Mouse (Mus musculus): ENCODE results near the gene Ntm. TPM values are rescaled to one million over a fixed set of nuclear protein-coding genes. Genes with fewer than 3 reads are reported as not detected.

The Ntm gene
- polyA plus RNA-seq, 1 experiment, result 0.48 TPM

GRCm38 (mm10) chr9:29456014-29456413 lies 506.9 kb downstream of the Ntm start:
- no peak overlapping the region for H3K27ac ChIP-seq (replicated peaks; ENCODE audit: low read depth, low read length)
- H3K4me3 ChIP-seq (ENCODE audit: insufficient read depth, low read depth, low read length), result no peak overlapping the region
- H3K4me1 ChIP-seq (ENCODE audit: control insufficient read depth, insufficient read depth, insufficient read length, low read length), result no peaks in the 10 kb centered on the region

- H3K4me1 ChIP-seq (ENCODE audit: control insufficient read depth, insufficient read depth, insufficient read length, low read length), result no peaks in the 10 kb centered on the region
- no peak overlapping the region for H3K27ac ChIP-seq (replicated peaks; ENCODE audit: low read depth, low read length)
- H3K4me3 ChIP-seq (ENCODE audit: insufficient read depth, low read depth, low read length), result no peak overlapping the region
Observed at GRCm38 (mm10) chr9:29451232-29451631, 511.7 kb downstream of the Ntm start.

GRCm38 (mm10) chr9:29444001-29444400 lies 518.9 kb downstream of the Ntm start:
- no peak overlapping the region for H3K4me3 ChIP-seq (ENCODE audit: insufficient read depth, low read depth, low read length)
- no peak overlapping the region for H3K27ac ChIP-seq (replicated peaks; ENCODE audit: low read depth, low read length)
- no peaks in the 10 kb centered on the region for H3K4me1 ChIP-seq (ENCODE audit: control insufficient read depth, insufficient read depth, insufficient read length, low read length)

GRCm38 (mm10) chr9:29439401-29439800 lies 523.5 kb downstream of the Ntm start:
- H3K27ac ChIP-seq (replicated peaks; ENCODE audit: low read depth, low read length), result no peak overlapping the region
- no peaks in the 10 kb centered on the region for H3K4me1 ChIP-seq (ENCODE audit: control insufficient read depth, insufficient read depth, insufficient read length, low read length)
- H3K4me3 ChIP-seq (ENCODE audit: insufficient read depth, low read depth, low read length), result no peak overlapping the region

- Histone ChIP-seq H3K4me1 (ENCODE audit: control insufficient read depth, insufficient read depth, insufficient read length, low read length) (peaks cover 3% of the 10 kb centered on the region; the same call in 1 of the 2 replicates), H3K4me3 (ENCODE audit: insufficient read depth, low read depth, low read length) (no peak overlapping the region), H3K27ac (replicated peaks; ENCODE audit: low read depth, low read length) (no peak overlapping the region)
Observed at GRCm38 (mm10) chr9:29434611-29435010, 528.3 kb downstream of the Ntm start.

- Histone ChIP-seq H3K27ac (replicated peaks; ENCODE audit: low read depth, low read length) (no peak overlapping the region), H3K4me3 (ENCODE audit: insufficient read depth, low read depth, low read length) (no peak overlapping the region)
Observed at GRCm38 (mm10) chr9:29433910-29434309, 529.0 kb downstream of the Ntm start.

GRCm38 (mm10) chr9:29433156-29433555 lies 529.8 kb downstream of the Ntm start:
- no peak overlapping the region for H3K27ac ChIP-seq (replicated peaks; ENCODE audit: low read depth, low read length)
- peaks cover 3% of the 10 kb centered on the region; the same call in 1 of the 2 replicates for H3K4me1 ChIP-seq (ENCODE audit: control insufficient read depth, insufficient read depth, insufficient read length, low read length)
- no peak overlapping the region for H3K4me3 ChIP-seq (ENCODE audit: insufficient read depth, low read depth, low read length)

More at GRCm38 (mm10) chr9:29433910-29434309, 529.0 kb downstream of the Ntm start:
- peaks cover 3% of the 10 kb centered on the region; the same call in 1 of the 2 replicates for H3K4me1 ChIP-seq (ENCODE audit: control insufficient read depth, insufficient read depth, insufficient read length, low read length)

GRCm38 (mm10) chr9:29431590-29431989 lies 531.4 kb downstream of the Ntm start:
- H3K4me1 ChIP-seq (ENCODE audit: control insufficient read depth, insufficient read depth, insufficient read length, low read length), result peaks cover 3% of the 10 kb centered on the region; the same call in 1 of the 2 replicates
- no peak overlapping the region for H3K27ac ChIP-seq (replicated peaks; ENCODE audit: low read depth, low read length)
- no peak overlapping the region for H3K4me3 ChIP-seq (ENCODE audit: insufficient read depth, low read depth, low read length)

- no peak overlapping the region for H3K4me3 ChIP-seq (ENCODE audit: insufficient read depth, low read depth, low read length)
- H3K27ac ChIP-seq (replicated peaks; ENCODE audit: low read depth, low read length), result no peak overlapping the region
- peaks cover 3% of the 10 kb centered on the region; the same call in 1 of the 2 replicates for H3K4me1 ChIP-seq (ENCODE audit: control insufficient read depth, insufficient read depth, insufficient read length, low read length)
Observed at GRCm38 (mm10) chr9:29430189-29430588, 532.8 kb downstream of the Ntm start.

GRCm38 (mm10) chr9:29428322-29428721 lies 534.6 kb downstream of the Ntm start:
- H3K27ac ChIP-seq (replicated peaks; ENCODE audit: low read depth, low read length), result no peak overlapping the region
- no peaks in the 10 kb centered on the region for H3K4me1 ChIP-seq (ENCODE audit: control insufficient read depth, insufficient read depth, insufficient read length, low read length)
- H3K4me3 ChIP-seq (ENCODE audit: insufficient read depth, low read depth, low read length), result no peak overlapping the region

GRCm38 (mm10) chr9:29426261-29426660 lies 536.7 kb downstream of the Ntm start:
- H3K27ac ChIP-seq (replicated peaks; ENCODE audit: low read depth, low read length), result no peak overlapping the region
- H3K4me1 ChIP-seq (ENCODE audit: control insufficient read depth, insufficient read depth, insufficient read length, low read length), result no peaks in the 10 kb centered on the region
- H3K4me3 ChIP-seq (ENCODE audit: insufficient read depth, low read depth, low read length), result no peak overlapping the region

GRCm38 (mm10) chr9:29415578-29415977 lies 547.4 kb downstream of the Ntm start:
- no peak overlapping the region for H3K4me3 ChIP-seq (ENCODE audit: insufficient read depth, low read depth, low read length)
- no peak overlapping the region for H3K27ac ChIP-seq (replicated peaks; ENCODE audit: low read depth, low read length)

GRCm38 (mm10) chr9:29413126-29413525 lies 549.8 kb downstream of the Ntm start:
- Histone ChIP-seq H3K4me1 (ENCODE audit: control insufficient read depth, insufficient read depth, insufficient read length, low read length) (no peaks in the 10 kb centered on the region), H3K4me3 (ENCODE audit: insufficient read depth, low read depth, low read length) (no peak overlapping the region)

More at GRCm38 (mm10) chr9:29415578-29415977, 547.4 kb downstream of the Ntm start:
- H3K4me1 ChIP-seq (ENCODE audit: control insufficient read depth, insufficient read depth, insufficient read length, low read length), result no peaks in the 10 kb centered on the region

GRCm38 (mm10) chr9:29412181-29412771 lies 550.7 kb downstream of the Ntm start:
- H3K4me3 ChIP-seq (ENCODE audit: insufficient read depth, low read depth, low read length), result peak overlapping the region; percentile 41
- H3K4me1 ChIP-seq (ENCODE audit: control insufficient read depth, insufficient read depth, insufficient read length, low read length), result no peaks in the 10 kb centered on the region
- H3K27ac ChIP-seq (replicated peaks; ENCODE audit: low read depth, low read length), result no peak overlapping the region

More at GRCm38 (mm10) chr9:29413126-29413525, 549.8 kb downstream of the Ntm start:
- H3K27ac ChIP-seq (replicated peaks; ENCODE audit: low read depth, low read length), result no peak overlapping the region

- H3K4me1 ChIP-seq (ENCODE audit: control insufficient read depth, insufficient read depth, insufficient read length, low read length), result no peaks in the 10 kb centered on the region
- peak overlapping the region; percentile 41 for H3K4me3 ChIP-seq (ENCODE audit: insufficient read depth, low read depth, low read length)
Observed at GRCm38 (mm10) chr9:29411408-29412180, 551.3 kb downstream of the Ntm start.

More at GRCm38 (mm10) chr9:29411408-29412180, 551.3 kb downstream of the Ntm start:
- H3K27ac ChIP-seq (replicated peaks; ENCODE audit: low read depth, low read length), result no peak overlapping the region
